Mouse (Mus musculus) E14TG2a.4 (cell line): ENCODE measurements around the gene Ppfibp2.

Experiments used
- CTCF ChIP-seq: conservative IDR thresholded peaks from 2 replicates; pipeline ENCODE4 v1.5.1; 2014; ENCODE audit warnings: low read length
- POU5F1 ChIP-seq: IDR thresholded peaks from 2 replicates; pipeline ENCODE4 v1.6.1; 2014; ENCODE audit warnings: low read length, borderline replicate concordance

- no peak for TF ChIP-seq CTCF
- TF ChIP-seq POU5F1 = no peak
These were observed 24.2 kb downstream of the Ppfibp2 start for GRCm38 (mm10) chr7:107619225-107619624.
